Mouse (Mus musculus): Measurements from ENCODE around the gene Lamp1. TPM values are rescaled to one million over a fixed set of nuclear protein-coding genes. Genes with fewer than 3 reads are reported as not detected.

Gene Lamp1
- polyA plus RNA-seq (2017; shearing (Covaris generic)): 100 to 1,000 TPM; 217 to 236 TPM

GRCm38 (mm10) chr8:13158718-13159376 lies at the start of gene Lamp1:
Gene Lamp1 (plus strand): TSS chr8:13159161.

GRCm38 (mm10) chr8:13200301-13201012 lies 41.5 kb downstream of the Lamp1 start, which contains the start of gene Grtp1:
Gene Grtp1 (minus strand): TSS chr8:13200620.

Other genes starting within 250 kb of the Lamp1 start
- gene F7, start 133.1 kb upstream of the Lamp1 start, polyA plus RNA-seq (2017; shearing (Covaris generic)): 1 to 10 TPM in 1 of 2 experiments, not detected in 1; 1.2 TPM
- under 1 TPM; 0.18 to 0.50 TPM for gene F10, start 121.9 kb upstream of the Lamp1 start, polyA plus RNA-seq (2017; shearing (Covaris generic))
- 1 to 10 TPM; 3.6 to 4.5 TPM for gene Proz, start 98.2 kb upstream of the Lamp1 start, polyA plus RNA-seq (2017; shearing (Covaris generic))
- gene Pcid2, start 53.7 kb upstream of the Lamp1 start, polyA plus RNA-seq (2017; shearing (Covaris generic)): 10 to 100 TPM; 36.2 to 45.0 TPM
- gene Cul4a, start 53.5 kb upstream of the Lamp1 start, polyA plus RNA-seq (2017; shearing (Covaris generic)): 10 to 100 TPM; 34.7 to 38.6 TPM
- 1 to 10 TPM; 2.0 to 4.3 TPM for gene Grtp1, start 41.5 kb downstream of the Lamp1 start, polyA plus RNA-seq (2017; shearing (Covaris generic))
- gene Adprhl1, start 95.0 kb downstream of the Lamp1 start, polyA plus RNA-seq (2017; shearing (Covaris generic)): 1 to 10 TPM in 1 of 2 experiments, under 1 TPM in 1; 0.46 to 2.0 TPM
- gene Dcun1d2, start 129.0 kb downstream of the Lamp1 start, polyA plus RNA-seq (2017; shearing (Covaris generic)): 10 to 100 TPM; 32.2 to 36.3 TPM
- 10 to 100 TPM; 29.6 to 38.1 TPM for gene Tmco3, start 129.0 kb downstream of the Lamp1 start, polyA plus RNA-seq (2017; shearing (Covaris generic))
- 10 to 100 TPM; 61.5 to 63.5 TPM for gene Tfdp1, start 179.6 kb downstream of the Lamp1 start, polyA plus RNA-seq (2017; shearing (Covaris generic))
- under 1 TPM in 1 of 2 experiments, not detected in 1; 0.28 TPM for gene Atp4b, start 237.7 kb downstream of the Lamp1 start, polyA plus RNA-seq (2017; shearing (Covaris generic))
- under 1 TPM in 1 of 2 experiments, not detected in 1; 0.42 TPM for gene Grk1, start 245.9 kb downstream of the Lamp1 start, polyA plus RNA-seq (2017; shearing (Covaris generic))